Mouse (Mus musculus): ENCODE results near the gene 6330403K07Rik. TPM values are rescaled to one million over a fixed set of nuclear protein-coding genes. Genes with fewer than 3 reads are reported as not detected.

6330403K07Rik gene
- total and polyA plus RNA-seq, 2 experiments from 2014 or later, result 785 to 854 TPM

DNA sequence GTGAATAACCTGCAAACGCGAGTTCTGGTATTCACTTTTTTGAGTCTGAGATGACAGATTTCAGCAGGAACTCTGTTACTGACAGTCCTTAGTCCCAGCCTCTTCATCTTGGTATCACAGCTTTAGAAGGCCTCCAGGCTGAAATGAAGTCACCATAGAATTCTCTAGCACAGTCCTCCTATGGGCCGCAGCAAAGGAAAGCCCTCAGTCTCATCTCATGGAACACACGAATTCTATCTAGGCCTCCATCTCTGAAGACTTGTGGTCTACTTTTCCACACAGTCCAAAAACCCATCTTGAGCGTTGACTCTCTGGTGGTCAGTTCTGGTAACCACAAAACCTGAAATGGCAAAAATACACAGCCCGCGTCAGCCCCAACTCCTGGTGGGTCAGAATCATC is 1.2 kb downstream of the 6330403K07Rik start:
- ATAC-seq (ENCODE audit: low FRiP score) (no peak), DNase-seq (ENCODE audit: low spot score) (no peak)
- H3K4me2 ChIP-seq (ENCODE audit: low read depth, low read length, poor library complexity, severe bottlenecking), result peak overlapping the region; percentile 76
- 34% methylated on average over 7 of the region's 7 CpGs for WGBS
- H3K36me3 ChIP-seq (ENCODE audit: insufficient read depth, low read length), result 0 out of 2 replicates have a peak, but pooled peaks cover 5% of the 10 kb centered on the region
- peak overlapping the region; percentile 83 for H3K9ac ChIP-seq (replicated peaks; ENCODE audit: low read length, poor library complexity, severe bottlenecking)
- H3K27me3 ChIP-seq (ENCODE audit: insufficient read depth, low read length), result no peaks in the 10 kb centered on the region
- peak; percentile 20; the same call in 1 of the 2 replicates for TF ChIP-seq CTCF (IDR thresholded peaks at IDR 0.05)
- H3K4me1 ChIP-seq (ENCODE audit: insufficient read depth, low read length), result peaks cover 8% of the 10 kb centered on the region; the same call in 1 of the 2 replicates
- H3K27ac ChIP-seq (ENCODE audit: low read depth, low read length), result peak overlapping the region; percentile 94
- peak overlapping the region; percentile 55 for H3K4me3 ChIP-seq (ENCODE audit: low read depth, low read length)
- H3K9me3 ChIP-seq (ENCODE audit: low read length), result no peaks in the 10 kb centered on the region

DNA sequence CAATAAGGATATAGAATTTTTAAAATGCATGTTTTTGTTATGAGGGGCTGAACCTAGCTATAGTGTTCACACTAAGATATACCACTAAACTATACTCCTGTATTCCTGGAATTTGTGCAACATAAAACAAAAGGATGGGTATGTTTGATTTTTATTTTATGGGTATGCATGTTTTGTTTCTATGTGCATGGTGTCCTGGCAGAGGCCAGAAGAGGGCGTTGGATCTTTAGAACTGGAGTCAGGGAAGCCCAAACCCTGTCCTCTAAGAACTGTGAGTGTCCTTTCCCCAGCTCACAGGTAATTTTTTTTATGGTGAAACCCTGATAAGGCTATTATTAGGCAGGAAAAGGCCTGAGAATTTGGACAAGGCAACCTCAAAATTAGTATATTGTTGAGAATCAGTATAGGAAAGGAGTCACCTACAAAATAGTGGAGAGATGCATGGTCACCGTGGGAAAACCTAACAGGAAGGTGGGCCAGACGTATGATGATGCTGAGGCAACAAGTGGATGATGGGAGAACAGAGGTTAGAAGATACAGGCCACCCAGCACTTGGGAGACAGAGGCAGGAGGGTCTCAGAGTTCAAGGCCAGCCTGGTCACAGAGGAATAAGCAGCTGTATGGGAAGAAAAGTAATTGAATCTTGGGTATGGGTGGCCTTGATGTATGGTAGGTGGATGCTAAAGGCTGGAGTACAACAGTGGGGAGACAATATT is 3.8 kb downstream of the 6330403K07Rik start:
- Histone ChIP-seq H3K9me3 (ENCODE audit: low read length) (no peaks in the 10 kb centered on the region), H3K9ac (replicated peaks; ENCODE audit: low read length, poor library complexity, severe bottlenecking) (no peak overlapping the region), H3K4me2 (ENCODE audit: low read depth, low read length, poor library complexity, severe bottlenecking) (no peak overlapping the region), H3K27me3 (ENCODE audit: insufficient read depth, low read length) (no peaks in the 10 kb centered on the region), H3K36me3 (ENCODE audit: insufficient read depth, low read length) (peaks cover 17% of the 10 kb centered on the region; the same call in 1 of the 2 replicates), H3K4me3 (ENCODE audit: low read depth, low read length) (no peak overlapping the region), H3K27ac (ENCODE audit: low read depth, low read length) (no peak overlapping the region), H3K4me1 (ENCODE audit: insufficient read depth, low read length) (peaks cover 8% of the 10 kb centered on the region; the same call in 1 of the 2 replicates)
- TF ChIP-seq CTCF (IDR thresholded peaks at IDR 0.05), result peak; percentile 56
- 76% methylated on average over 3 of the region's 3 CpGs for WGBS
- no peak for ATAC-seq (ENCODE audit: low FRiP score)
- DNase-seq (ENCODE audit: low spot score), result no peak

DNA sequence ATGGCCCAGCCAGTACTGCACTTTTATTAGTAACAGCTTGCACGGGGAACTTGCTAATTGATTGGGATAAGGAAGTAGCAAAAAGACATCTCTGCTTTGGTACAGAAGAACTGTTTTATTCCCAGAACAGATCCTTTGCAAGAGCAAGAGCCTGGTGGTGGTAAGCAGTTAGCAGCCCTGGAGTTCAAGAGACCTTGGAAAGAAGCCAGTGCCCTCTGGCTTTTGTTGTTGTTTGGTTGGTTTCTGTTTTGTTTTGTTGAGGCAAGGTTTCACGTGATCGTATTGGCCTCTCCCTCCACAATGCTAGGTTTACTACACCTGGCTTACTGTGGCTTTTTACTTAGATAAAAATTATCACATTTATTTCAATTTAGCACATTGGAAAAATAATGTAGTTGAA is 5.0 kb downstream of the 6330403K07Rik start:
- H3K9me3 ChIP-seq (ENCODE audit: low read length), result no peaks in the 10 kb centered on the region
- peaks cover 17% of the 10 kb centered on the region; the same call in 1 of the 2 replicates for H3K36me3 ChIP-seq (ENCODE audit: insufficient read depth, low read length)
- H3K27ac ChIP-seq (ENCODE audit: low read depth, low read length), result no peak overlapping the region
- H3K4me2 ChIP-seq (ENCODE audit: low read depth, low read length, poor library complexity, severe bottlenecking), result no peak overlapping the region
- TF ChIP-seq CTCF (IDR thresholded peaks at IDR 0.05), result no peak
- H3K9ac ChIP-seq (replicated peaks; ENCODE audit: low read length, poor library complexity, severe bottlenecking), result no peak overlapping the region
- ATAC-seq (ENCODE audit: low FRiP score) (no peak), DNase-seq (ENCODE audit: low spot score) (no peak)
- 83% methylated on average over 3 of the region's 3 CpGs for WGBS
- no peaks in the 10 kb centered on the region for H3K27me3 ChIP-seq (ENCODE audit: insufficient read depth, low read length)
- H3K4me3 ChIP-seq (ENCODE audit: low read depth, low read length), result no peak overlapping the region
- peaks cover 8% of the 10 kb centered on the region; the same call in 1 of the 2 replicates for H3K4me1 ChIP-seq (ENCODE audit: insufficient read depth, low read length)

DNA sequence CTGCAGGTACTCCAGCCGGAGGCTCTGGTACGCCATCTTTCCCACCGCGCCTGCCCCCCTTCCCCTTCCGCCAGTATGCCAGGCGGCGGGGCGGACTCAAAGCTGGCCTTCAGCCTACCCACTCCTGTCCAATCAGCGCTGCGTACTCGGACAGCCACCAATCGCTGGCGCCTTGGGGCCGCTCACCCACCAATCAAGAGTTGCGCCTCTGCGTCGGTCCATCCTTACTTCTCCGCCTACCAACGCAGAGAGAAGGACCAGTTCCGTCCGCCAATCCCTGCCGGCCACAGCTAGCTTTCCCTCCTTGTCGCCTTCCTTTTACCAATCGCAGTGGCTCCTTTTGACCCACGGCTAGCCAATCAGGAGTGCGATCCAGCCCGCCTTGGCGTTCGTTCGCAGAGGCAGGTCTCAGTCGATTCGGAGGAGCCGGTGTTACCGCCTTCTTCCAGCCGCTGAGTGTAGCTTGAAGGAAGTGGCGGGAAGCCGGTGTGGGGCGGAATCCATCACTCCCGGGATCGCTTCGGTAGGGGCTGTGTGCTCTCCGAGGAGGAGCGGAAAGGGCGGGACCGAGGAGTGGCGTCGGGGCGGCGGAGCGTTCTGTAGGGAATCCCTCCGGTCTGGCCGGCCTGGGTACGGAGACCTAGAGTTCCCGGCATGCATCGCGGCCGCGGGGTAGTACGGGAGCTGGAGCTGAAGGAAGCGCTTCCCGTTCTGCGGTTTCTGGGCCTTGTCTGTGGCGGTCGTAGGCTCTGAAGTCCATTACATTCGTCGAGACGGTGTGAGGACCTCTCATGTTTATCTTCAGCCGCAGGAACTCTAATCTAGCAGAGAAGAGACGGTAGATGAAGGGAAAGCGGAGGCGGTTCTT is 13.9 kb downstream of the 6330403K07Rik start, which contains the start of the genes Mis12 and Derl2:
TSS of gene Mis12 (plus strand) at position 411 of the 868 bp plus-strand sequence.
TSS of gene Derl2 (minus strand) at position 641 of the 868 bp plus-strand sequence.
- no peaks in the 10 kb centered on the region for H3K36me3 ChIP-seq (ENCODE audit: insufficient read depth, low read length)
- H3K4me2 ChIP-seq (ENCODE audit: low read depth, low read length, poor library complexity, severe bottlenecking), result peak within 1 kb of the TSS; percentile 80
- under 1% methylated on average over 66 of the region's 71 CpGs for WGBS
- ATAC-seq (ENCODE audit: low FRiP score) (peak; percentile 100), DNase-seq (ENCODE audit: low spot score) (peak; percentile 100)
- no peak for TF ChIP-seq CTCF (IDR thresholded peaks at IDR 0.05)
- peak within 1 kb of the TSS; percentile 93 for H3K9ac ChIP-seq (replicated peaks; ENCODE audit: low read length, poor library complexity, severe bottlenecking)
- H3K27ac ChIP-seq (ENCODE audit: low read depth, low read length), result peak within 1 kb of the TSS; percentile 87
- H3K4me1 ChIP-seq (ENCODE audit: insufficient read depth, low read length), result peaks cover 8% of the 10 kb centered on the region
- no peaks in the 10 kb centered on the region for H3K9me3 ChIP-seq (ENCODE audit: low read length)
- no peaks in the 10 kb centered on the region for H3K27me3 ChIP-seq (ENCODE audit: insufficient read depth, low read length)
- peak within 1 kb of the TSS; percentile 91 for H3K4me3 ChIP-seq (ENCODE audit: low read depth, low read length)

DNA sequence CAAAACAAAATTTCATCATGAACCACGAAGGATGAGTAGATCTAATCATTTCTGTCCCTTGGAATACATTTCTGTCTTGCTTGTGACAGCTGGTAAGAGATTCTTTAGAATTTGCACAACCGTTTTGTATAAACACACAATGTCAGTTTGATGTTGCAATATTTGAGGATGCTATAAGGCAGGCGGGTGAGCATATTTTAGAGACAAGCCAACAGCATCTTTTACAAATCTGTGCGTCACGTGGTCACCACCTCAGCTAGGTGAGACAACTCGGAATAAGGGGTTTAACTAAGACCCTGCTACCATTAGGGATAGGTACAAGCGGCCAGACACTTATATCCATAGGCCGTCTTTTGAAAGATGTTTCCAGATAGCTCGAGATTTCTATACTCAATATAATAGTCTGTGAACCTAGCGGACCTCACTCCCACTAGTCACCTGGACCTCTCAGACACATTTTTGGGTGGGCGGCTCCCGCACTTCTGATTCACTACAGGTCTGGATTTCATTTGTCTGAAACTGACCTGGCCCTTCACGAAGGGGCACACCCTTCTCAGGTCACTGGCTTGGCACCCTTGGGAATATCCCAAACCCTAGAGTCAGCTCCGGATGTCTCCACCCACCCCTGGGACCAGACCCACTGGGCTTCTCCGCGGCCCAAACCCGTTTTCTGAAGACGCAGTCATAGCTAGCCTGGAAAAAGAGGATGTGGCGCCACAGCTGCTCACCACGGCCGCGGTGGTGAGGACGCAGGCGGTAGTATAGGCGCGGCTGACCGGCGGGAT is 14.7 kb downstream of the 6330403K07Rik start:
- no peaks in the 10 kb centered on the region for H3K9me3 ChIP-seq (ENCODE audit: low read length)
- no peak for TF ChIP-seq CTCF (IDR thresholded peaks at IDR 0.05)
- peak overlapping the region; percentile 91 for H3K4me3 ChIP-seq (ENCODE audit: low read depth, low read length)
- peaks cover 8% of the 10 kb centered on the region for H3K4me1 ChIP-seq (ENCODE audit: insufficient read depth, low read length)
- peak overlapping the region; percentile 87 for H3K27ac ChIP-seq (ENCODE audit: low read depth, low read length)
- WGBS, result 7% methylated on average over 22 of the region's 28 CpGs
- peak; percentile 27; the same call in 1 of the 2 replicates for ATAC-seq (ENCODE audit: low FRiP score)
- no peaks in the 10 kb centered on the region for H3K27me3 ChIP-seq (ENCODE audit: insufficient read depth, low read length)
- H3K36me3 ChIP-seq (ENCODE audit: insufficient read depth, low read length), result peaks cover 5% of the 10 kb centered on the region; the same call in 1 of the 2 replicates
- DNase-seq (ENCODE audit: low spot score), result no peak
- peak overlapping the region; percentile 80 for H3K4me2 ChIP-seq (ENCODE audit: low read depth, low read length, poor library complexity, severe bottlenecking)
- peak overlapping the region; percentile 93 for H3K9ac ChIP-seq (replicated peaks; ENCODE audit: low read length, poor library complexity, severe bottlenecking)

Data from midbrain, postnatal 0 days (tissue).